Mouse (Mus musculus): ENCODE measurements at regions not wholly inside any gene's neighbourhood (a gene's known extent, or its start where the extent isn't known, plus 50 kb on each side); places are given as distances from the start of the nearest gene placed in this dataset.

DNA sequence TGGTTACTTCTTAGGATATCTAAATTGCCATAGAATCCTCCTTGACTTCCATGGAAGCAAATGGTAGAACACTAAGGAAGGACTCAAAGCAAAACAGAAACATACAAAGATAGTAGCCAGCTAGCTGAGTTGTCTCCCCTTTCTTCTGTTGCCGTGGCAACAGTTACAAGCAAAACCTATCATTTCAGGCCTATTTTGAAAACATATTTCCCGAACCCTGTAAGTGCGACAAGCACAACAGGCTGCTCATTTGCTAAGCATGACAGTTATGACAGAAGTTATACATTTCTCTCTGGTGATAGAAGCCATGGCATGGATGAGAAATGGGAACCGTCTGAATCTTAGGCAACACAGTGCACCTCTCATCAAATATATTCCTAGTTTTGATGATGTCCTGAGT lies 402.4 kb downstream of the Epm2a start:
- Histone ChIP-seq H3K9ac (ENCODE audit: insufficient read depth, low read depth, low read length, poor library complexity, severe bottlenecking) (no peak overlapping the region), H3K9me3 (ENCODE audit: control insufficient read depth, insufficient read depth, low read depth, low read length) (no peaks in the 10 kb centered on the region), H3K4me3 (ENCODE audit: insufficient read depth in 1 of 2, low read depth in 1 of 2, low read length in 2 of 2, poor library complexity in 1 of 2, severe bottlenecking in 1 of 2) (no peak overlapping the region), H3K4me1 (ENCODE audit: control insufficient read depth in 2 of 2, insufficient read depth in 2 of 2, low read length in 2 of 2, poor library complexity in 1 of 2) (peaks cover 0 to 12% of the 10 kb centered on the region in 2 experiments; a peak in 3 of 4 replicates), H3K27ac (ENCODE audit: insufficient read depth, low read depth, low read length, poor library complexity, severe bottlenecking) (no peak overlapping the region), H3K36me3 (ENCODE audit: control insufficient read depth, insufficient read depth, low read length, poor library complexity, severe bottlenecking) (no peaks in the 10 kb centered on the region)
- in situ Hi-C loops (cut with MboI; ENCODE audit: low sequenced_read_pairs in 2 of 2, unreplicated experiment in 2 of 2) = no loop called here
- no peak for TF ChIP-seq CHD2 (IDR thresholded peaks at IDR 0.05; ENCODE audit: low read depth, low read length)
- no peak for TF ChIP-seq ZC3H11A (IDR thresholded peaks at IDR 0.05; ENCODE audit: borderline replicate concordance, low read depth, low read length)
- no peak for TF ChIP-seq MAFK (IDR thresholded peaks at IDR 0.05; ENCODE audit: insufficient read depth, low read depth, low read length)
- no peak for TF ChIP-seq ZNF384 (IDR thresholded peaks at IDR 0.05; ENCODE audit: low read depth, low read length)
- TF ChIP-seq HCFC1 (IDR thresholded peaks at IDR 0.05; ENCODE audit: borderline replicate concordance, insufficient read depth, low read length) = no peak
- DNase-seq (ENCODE audit: low read depth, low spot score) = no peak

GRCm38 (mm10) chr10:11746959-11747358 lies 403.8 kb downstream of the Epm2a start:
- no peaks in the 10 kb centered on the region for H3K36me3 ChIP-seq (ENCODE audit: control insufficient read depth, insufficient read depth, low read length, poor library complexity, severe bottlenecking)
- in situ Hi-C loops (cut with MboI; ENCODE audit: low sequenced_read_pairs in 2 of 2, unreplicated experiment in 2 of 2) = no loop called here
- H3K27ac ChIP-seq (ENCODE audit: insufficient read depth, low read depth, low read length, poor library complexity, severe bottlenecking) = no peak overlapping the region; the same call in 1 of the 2 replicates
- no peak overlapping the region for H3K9ac ChIP-seq (ENCODE audit: insufficient read depth, low read depth, low read length, poor library complexity, severe bottlenecking)
- TF ChIP-seq CHD2 (IDR thresholded peaks at IDR 0.05; ENCODE audit: low read depth, low read length) (0 out of 2 replicates have a peak, but pooled peaks have one; percentile 57), HCFC1 (IDR thresholded peaks at IDR 0.05; ENCODE audit: borderline replicate concordance, insufficient read depth, low read length) (no peak), ZC3H11A (IDR thresholded peaks at IDR 0.05; ENCODE audit: borderline replicate concordance, low read depth, low read length) (no peak), ZNF384 (IDR thresholded peaks at IDR 0.05; ENCODE audit: low read depth, low read length) (no peak), MAFK (IDR thresholded peaks at IDR 0.05; ENCODE audit: insufficient read depth, low read depth, low read length) (no peak)
- H3K4me1 ChIP-seq (ENCODE audit: control insufficient read depth in 2 of 2, insufficient read depth in 2 of 2, low read length in 2 of 2, poor library complexity in 1 of 2) = peaks cover 0 to 12% of the 10 kb centered on the region in 2 experiments; a peak in 3 of 4 replicates
- no peak overlapping the region for H3K4me3 ChIP-seq (ENCODE audit: insufficient read depth in 1 of 2, low read depth in 1 of 2, low read length in 2 of 2, poor library complexity in 1 of 2, severe bottlenecking in 1 of 2)
- H3K9me3 ChIP-seq (ENCODE audit: control insufficient read depth, insufficient read depth, low read depth, low read length) = no peaks in the 10 kb centered on the region
- DNase-seq (ENCODE audit: low read depth, low spot score) = peak; percentile 42

- no peak for TF ChIP-seq CHD2 (IDR thresholded peaks at IDR 0.05; ENCODE audit: low read depth, low read length)
- no peak for TF ChIP-seq MAFK (IDR thresholded peaks at IDR 0.05; ENCODE audit: insufficient read depth, low read depth, low read length)
- TF ChIP-seq ZC3H11A (IDR thresholded peaks at IDR 0.05; ENCODE audit: borderline replicate concordance, low read depth, low read length) = no peak
- TF ChIP-seq ZNF384 (IDR thresholded peaks at IDR 0.05; ENCODE audit: low read depth, low read length) = no peak
- TF ChIP-seq HCFC1 (IDR thresholded peaks at IDR 0.05; ENCODE audit: borderline replicate concordance, insufficient read depth, low read length) = no peak
- H3K4me1 ChIP-seq (ENCODE audit: control insufficient read depth in 2 of 2, insufficient read depth in 2 of 2, low read length in 2 of 2, poor library complexity in 1 of 2) = no peaks in the 10 kb centered on the region
These were observed 412.0 kb downstream of the Epm2a start for GRCm38 (mm10) chr10:11755105-11755730.

GRCm38 (mm10) chr10:11777894-11778293 lies 434.7 kb downstream of the Epm2a start:
- no peak for DNase-seq (ENCODE audit: low read depth, low spot score)
- TF ChIP-seq CHD2 (IDR thresholded peaks at IDR 0.05; ENCODE audit: low read depth, low read length) = no peak
- Histone ChIP-seq H3K4me3 (ENCODE audit: insufficient read depth in 1 of 2, low read depth in 1 of 2, low read length in 2 of 2, poor library complexity in 1 of 2, severe bottlenecking in 1 of 2) (no peak overlapping the region), H3K36me3 (ENCODE audit: control insufficient read depth, insufficient read depth, low read length, poor library complexity, severe bottlenecking) (no peaks in the 10 kb centered on the region), H3K4me1 (ENCODE audit: control insufficient read depth in 2 of 2, insufficient read depth in 2 of 2, low read length in 2 of 2, poor library complexity in 1 of 2) (peaks cover 0 to 3% of the 10 kb centered on the region in 2 experiments; a peak in 1 of 4 replicates), H3K9me3 (ENCODE audit: control insufficient read depth, insufficient read depth, low read depth, low read length) (peaks cover 2% of the 10 kb centered on the region; the same call in 1 of the 2 replicates), H3K9ac (ENCODE audit: insufficient read depth, low read depth, low read length, poor library complexity, severe bottlenecking) (no peak overlapping the region), H3K27ac (ENCODE audit: insufficient read depth, low read depth, low read length, poor library complexity, severe bottlenecking) (no peak overlapping the region)
- in situ Hi-C loops (cut with MboI; ENCODE audit: low sequenced_read_pairs in 2 of 2, unreplicated experiment in 2 of 2) = no loop called here

More at GRCm38 (mm10) chr10:11755105-11755730, 412.0 kb downstream of the Epm2a start:
- in situ Hi-C loops (cut with MboI; ENCODE audit: low sequenced_read_pairs in 2 of 2, unreplicated experiment in 2 of 2) = no loop called here
- Histone ChIP-seq H3K36me3 (ENCODE audit: control insufficient read depth, insufficient read depth, low read length, poor library complexity, severe bottlenecking) (no peaks in the 10 kb centered on the region), H3K4me3 (ENCODE audit: insufficient read depth in 1 of 2, low read depth in 1 of 2, low read length in 2 of 2, poor library complexity in 1 of 2, severe bottlenecking in 1 of 2) (no peak overlapping the region), H3K9me3 (ENCODE audit: control insufficient read depth, insufficient read depth, low read depth, low read length) (no peaks in the 10 kb centered on the region), H3K27ac (ENCODE audit: insufficient read depth, low read depth, low read length, poor library complexity, severe bottlenecking) (no peak overlapping the region), H3K9ac (ENCODE audit: insufficient read depth, low read depth, low read length, poor library complexity, severe bottlenecking) (no peak overlapping the region)
- DNase-seq (ENCODE audit: low read depth, low spot score) = no peak

GRCm38 (mm10) chr10:11780302-11780701 lies 437.1 kb downstream of the Epm2a start:
- Histone ChIP-seq H3K9me3 (ENCODE audit: control insufficient read depth, insufficient read depth, low read depth, low read length) (no peaks in the 10 kb centered on the region), H3K27ac (ENCODE audit: insufficient read depth, low read depth, low read length, poor library complexity, severe bottlenecking) (no peak overlapping the region)
- in situ Hi-C loops (cut with MboI; ENCODE audit: low sequenced_read_pairs in 2 of 2, unreplicated experiment in 2 of 2) = no loop called here

More at GRCm38 (mm10) chr10:11780302-11780701, 437.1 kb downstream of the Epm2a start:
- Histone ChIP-seq H3K9ac (ENCODE audit: insufficient read depth, low read depth, low read length, poor library complexity, severe bottlenecking) (no peak overlapping the region), H3K36me3 (ENCODE audit: control insufficient read depth, insufficient read depth, low read length, poor library complexity, severe bottlenecking) (no peaks in the 10 kb centered on the region), H3K4me1 (ENCODE audit: control insufficient read depth in 2 of 2, insufficient read depth in 2 of 2, low read length in 2 of 2, poor library complexity in 1 of 2) (peaks cover 0 to 3% of the 10 kb centered on the region in 2 experiments; a peak in 1 of 4 replicates), H3K4me3 (ENCODE audit: insufficient read depth in 1 of 2, low read depth in 1 of 2, low read length in 2 of 2, poor library complexity in 1 of 2, severe bottlenecking in 1 of 2) (no peak overlapping the region)
- no peak for DNase-seq (ENCODE audit: low read depth, low spot score)
- TF ChIP-seq CHD2 (IDR thresholded peaks at IDR 0.05; ENCODE audit: low read depth, low read length) = no peak
- no peak for TF ChIP-seq ZC3H11A (IDR thresholded peaks at IDR 0.05; ENCODE audit: borderline replicate concordance, low read depth, low read length)
- TF ChIP-seq ZNF384 (IDR thresholded peaks at IDR 0.05; ENCODE audit: low read depth, low read length) = no peak
- TF ChIP-seq HCFC1 (IDR thresholded peaks at IDR 0.05; ENCODE audit: borderline replicate concordance, insufficient read depth, low read length) = no peak
- no peak for TF ChIP-seq MAFK (IDR thresholded peaks at IDR 0.05; ENCODE audit: insufficient read depth, low read depth, low read length)

Data from ES-E14 (cell line).